Comparison of ENCODE assay signal across 8 mouse cellular contexts in the genomic region with DNA sequence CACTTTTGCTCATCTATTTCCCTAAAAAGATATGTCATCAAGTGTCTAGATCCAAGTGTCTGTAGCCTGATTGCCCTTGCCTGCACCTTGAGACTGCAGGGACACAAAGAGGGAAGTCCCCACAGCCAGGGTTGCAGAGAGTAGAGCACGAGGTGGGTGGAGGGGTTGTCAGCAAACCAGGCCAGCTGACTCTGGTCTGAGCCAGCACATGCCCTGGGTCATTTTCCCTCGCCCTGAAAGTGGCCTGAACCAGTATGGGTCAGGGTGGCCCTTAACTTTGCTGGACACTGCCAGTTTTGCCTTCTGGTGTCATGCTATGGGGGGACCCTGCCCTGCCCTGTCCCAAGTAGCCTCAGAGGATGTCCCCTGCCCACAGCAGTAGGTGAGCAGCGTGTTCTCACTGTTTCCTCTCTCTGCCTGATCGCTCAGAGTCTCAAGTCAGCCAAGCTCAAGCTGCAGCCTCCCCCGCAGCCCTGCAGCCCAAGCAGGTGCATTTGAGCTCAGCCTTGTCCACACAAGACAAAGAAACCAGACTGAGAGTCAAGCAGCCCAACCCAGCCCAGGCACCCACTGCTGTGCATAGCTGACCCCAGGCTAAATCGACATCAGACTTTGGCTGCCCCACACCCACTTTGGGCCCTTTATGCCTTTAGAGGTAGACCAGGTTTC. TPM values are rescaled to one million over a fixed set of nuclear protein-coding genes. Genes with fewer than 3 reads are reported as not detected.
A peak's percentile ranks its signal among the peaks of the same experiment; 100 is the strongest.
DNase-seq lines count a peak whose midpoint lies in the region; ATAC-seq and TF ChIP-seq lines count a peak whose summit lies in the region.

No protein-coding gene starts in this region.

- no peak for ATAC-seq in heart, embryonic 11.5 days (replicated peaks; ENCODE audit: insufficient number of reproducible peaks, low FRiP score, low TSS enrichment)
- peak; percentile 48 for ATAC-seq in kidney, embryonic 15.5 days (replicated peaks; ENCODE audit: low FRiP score)
- no peak for ATAC-seq in stomach, postnatal 0 days (ENCODE audit: low FRiP score, low TSS enrichment)

- no peak for TF ChIP-seq CTCF in liver, adult 2 months (IDR thresholded peaks at IDR 0.05; ENCODE audit: low read depth, low read length)
- no peak for TF ChIP-seq CTCF in stomach, postnatal 0 days (IDR thresholded peaks at IDR 0.05; ENCODE audit: low read depth)

- no peaks in the 10 kb centered on the region for H3K9me3 ChIP-seq in heart, embryonic 11.5 days (replicated peaks; ENCODE audit: control insufficient read depth, low read length)
- H3K9me3 ChIP-seq in kidney, embryonic 15.5 days (replicated peaks), result no peaks in the 10 kb centered on the region
- no peaks in the 10 kb centered on the region for H3K9me3 ChIP-seq in stomach, postnatal 0 days (ENCODE audit: control insufficient read depth, low read length)

- H3K79me2 ChIP-seq in liver, adult 2 months (ENCODE audit: control insufficient read depth, insufficient read depth, low read length), result peaks cover 89% of the 10 kb centered on the region
- peaks cover 100% of the 10 kb centered on the region for H3K79me2 ChIP-seq in macrophage (ENCODE audit: inconsistent target)

- peak overlapping the region; percentile 57 for H3K27ac ChIP-seq in liver, adult 2 months (replicated peaks; ENCODE audit: insufficient read depth, low read depth, low read length)
- peak overlapping the region; percentile 47; the same call in 1 of the 2 replicates for H3K27ac ChIP-seq in heart, embryonic 11.5 days (ENCODE audit: low read depth, low read length)
- peak overlapping the region; percentile 89 for H3K27ac ChIP-seq in kidney, embryonic 15.5 days
- peak overlapping the region; percentile 99 for H3K27ac ChIP-seq in macrophage
- H3K27ac ChIP-seq in stomach, postnatal 0 days (replicated peaks), result peak overlapping the region; percentile 71

- no peaks in the 10 kb centered on the region for H3K36me3 ChIP-seq in liver, adult 2 months (ENCODE audit: control insufficient read depth, insufficient read depth, low read length)
- H3K36me3 ChIP-seq in heart, embryonic 11.5 days (ENCODE audit: control insufficient read depth, insufficient read depth, low read length), result no peaks in the 10 kb centered on the region
- 0 out of 2 replicates have a peak, but pooled peaks cover under 1% of the 10 kb centered on the region for H3K36me3 ChIP-seq in kidney, embryonic 15.5 days
- H3K36me3 ChIP-seq in macrophage (ENCODE audit: inconsistent target), result no peaks in the 10 kb centered on the region
- H3K36me3 ChIP-seq in stomach, postnatal 0 days (ENCODE audit: control insufficient read depth, insufficient read depth, low read length), result peaks cover 2% of the 10 kb centered on the region; the same call in 1 of the 2 replicates

- peaks cover 78% of the 10 kb centered on the region for H3K4me1 ChIP-seq in liver, adult 2 months (ENCODE audit: control insufficient read depth, insufficient read depth, low read length)
- peaks cover 94% of the 10 kb centered on the region for H3K4me1 ChIP-seq in heart, embryonic 11.5 days (ENCODE audit: control insufficient read depth, insufficient read depth, low read length)
- peaks cover 99% of the 10 kb centered on the region for H3K4me1 ChIP-seq in kidney, embryonic 15.5 days
- H3K4me1 ChIP-seq in stomach, postnatal 0 days (replicated peaks; ENCODE audit: control insufficient read depth, insufficient read depth), result peaks cover 25% of the 10 kb centered on the region

- no peak for TF ChIP-seq EP300 in stomach, postnatal 0 days (optimal IDR thresholded peaks at IDR 0.05)

- no peaks in the 10 kb centered on the region for H3K27me3 ChIP-seq in liver, adult 2 months (ENCODE audit: control insufficient read depth, insufficient read depth, low read length)
- H3K27me3 ChIP-seq in heart, embryonic 11.5 days (ENCODE audit: control insufficient read depth, insufficient read depth, low read length), result no peaks in the 10 kb centered on the region
- H3K27me3 ChIP-seq in kidney, embryonic 15.5 days, result no peaks in the 10 kb centered on the region
- no peaks in the 10 kb centered on the region for H3K27me3 ChIP-seq in stomach, postnatal 0 days (ENCODE audit: control insufficient read depth, insufficient read depth, low read length)

- 27% methylated on average over 6 of the region's 6 CpGs for WGBS in liver, adult 2 months
- 47% methylated on average over 6 of the region's 6 CpGs for WGBS in heart, embryonic 11.5 days (ENCODE audit: insufficient replicate concordance)
- 21% methylated on average over 6 of the region's 6 CpGs for WGBS in kidney, embryonic 15.5 days
- 16% methylated on average over 6 of the region's 6 CpGs for WGBS in macrophage (ENCODE audit: missing documents)
- 45% methylated on average over 6 of the region's 6 CpGs for WGBS in stomach, postnatal 0 days

- no peak for TF ChIP-seq POLR2A in liver, adult 2 months (IDR thresholded peaks at IDR 0.05; ENCODE audit: extremely low read depth, insufficient read depth, low read length)

- H3K4me3 ChIP-seq in liver, adult 2 months (ENCODE audit: insufficient read depth, low read depth, low read length), result no peak overlapping the region
- no peak overlapping the region for H3K4me3 ChIP-seq in heart, embryonic 11.5 days (ENCODE audit: low read depth, low read length)
- no peak overlapping the region for H3K4me3 ChIP-seq in kidney, embryonic 15.5 days (replicated peaks)
- no peak overlapping the region for H3K4me3 ChIP-seq in macrophage (ENCODE audit: inconsistent target)
- H3K4me3 ChIP-seq in stomach, postnatal 0 days (ENCODE audit: low read depth, low read length), result no peak overlapping the region

- DNase-seq in liver, adult 2 months (ENCODE audit: extremely low read depth, low read depth, low spot score), result peak; percentile 67
- DNase-seq in liver, result no peak
- no peak for DNase-seq in stomach, postnatal 0 days (ENCODE audit: low spot score)
- no peak for DNase-seq in left cerebral cortex, postnatal 10 days (ENCODE audit: extremely low spot score in 1 of 2, low spot score in 2 of 2)
- DNase-seq in urinary bladder, postnatal 4 days (ENCODE audit: low spot score in 2 of 2), result no peak

- intact Hi-C loops in left cerebral cortex, postnatal 10 days (cut with DNase I), result no loop called here

- H3K9ac ChIP-seq in liver, adult 2 months (ENCODE audit: low read depth, low read length), result 0 out of 2 replicates have a peak overlapping the region, but pooled peaks have one; percentile 29
- H3K9ac ChIP-seq in heart, embryonic 11.5 days (ENCODE audit: low read depth, low read length), result no peak overlapping the region
- no peak overlapping the region for H3K9ac ChIP-seq in kidney, embryonic 15.5 days
- no peak overlapping the region for H3K9ac ChIP-seq in stomach, postnatal 0 days (ENCODE audit: low read length)

- H3K4me2 ChIP-seq in heart, embryonic 11.5 days, result no peak overlapping the region
- peak overlapping the region; percentile 10; the same call in 1 of the 2 replicates for H3K4me2 ChIP-seq in kidney, embryonic 15.5 days
- no peak overlapping the region for H3K4me2 ChIP-seq in stomach, postnatal 0 days (replicated peaks; ENCODE audit: low read depth)

RNA-seq across cellular contexts. Expression of a gene that starts 14.1 kb away (rescaled TPM):
- total RNA-seq in liver, adult 2 months (2014; rRNA removed), result 5.3 and 10.1 TPM in 2 replicates
- polyA plus RNA-seq in liver, adult 2 months (2012; rRNA removed), result 10.2 and 11.0 TPM in 2 replicates
- polyA plus RNA-seq in heart, embryonic 11.5 days (2014; fragmentation: Nextera tagmentation; extraction: Ambion mirVana), result 34.9 and 36.2 TPM in 2 replicates
- 41.8 and 47.3 TPM in 2 replicates for polyA plus RNA-seq in kidney, embryonic 15.5 days (2015; fragmentation: Nextera tagmentation; extraction: Ambion mirVana)
- total RNA-seq in macrophage (2018; cell fraction: chromatin; rRNA removed), result 100 to 1,000 TPM; 201 to 426 (median 339) TPM
- total RNA-seq in macrophage (2018; cell fraction: cytosol; rRNA removed), result 100 to 1,000 TPM; 130 to 224 (median 189) TPM
- total RNA-seq in macrophage (2018; cell fraction: nucleus; rRNA removed), result 100 to 1,000 TPM; 176 to 364 (median 261) TPM
- polyA plus RNA-seq in macrophage (2018), result 74.5 to 135 TPM (median 101 TPM) in 3 replicates
- 13.0 and 13.8 TPM in 2 replicates for polyA plus RNA-seq in stomach, postnatal 0 days (2015; fragmentation: Nextera tagmentation; extraction: Ambion mirVana)
- total RNA-seq in left cerebral cortex, postnatal 10 days (2021), result 100 to 1,000 TPM; 105 to 106 TPM

Comparison
In these comparisons a context has a peak if more than half of its experiments do, and no peak if none do; other contexts are left out.
1. H3K27ac ChIP-seq: peak in every context shown above with its lines; median percentile 99 in macrophage; 89 in kidney, embryonic 15.5 days; 71 in stomach, postnatal 0 days; 57 in liver, adult 2 months; 47 in heart, embryonic 11.5 days.